Mouse (Mus musculus): ENCODE measurements around the gene Gramd1c.

DNA sequence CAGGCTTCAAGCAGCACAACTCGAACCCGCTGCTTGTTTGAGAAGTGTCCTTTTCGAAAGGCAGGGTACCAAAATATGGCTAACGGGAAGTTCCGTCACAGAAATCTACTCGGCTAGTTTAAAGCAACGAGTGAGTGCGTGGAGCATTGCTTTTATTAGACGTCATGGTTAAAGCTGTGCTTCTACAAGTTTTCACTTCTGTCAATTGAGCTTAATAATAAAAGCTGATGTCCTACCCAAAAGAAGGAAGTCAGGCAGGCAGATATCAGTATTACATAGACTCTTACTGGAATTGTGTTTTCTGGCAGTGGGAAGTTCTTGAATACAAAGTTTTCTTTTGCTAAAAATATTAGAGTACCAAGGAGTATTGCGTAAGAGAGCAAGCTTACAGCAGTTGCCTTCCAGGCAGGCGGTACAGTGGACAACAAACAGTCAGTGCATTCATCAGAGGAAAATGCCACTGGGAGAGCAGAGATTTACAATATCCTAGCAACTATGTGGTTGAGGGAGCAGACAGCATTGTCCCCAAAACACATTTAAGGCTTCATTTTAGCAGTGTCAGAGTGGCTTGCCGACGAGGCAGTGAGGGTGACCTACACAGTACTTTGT is 97.3 kb downstream of the Gramd1c start:
- TF ChIP-seq CTCF (IDR thresholded peaks at IDR 0.05; ENCODE audit: control insufficient read depth, insufficient read depth, insufficient replicate concordance, low read depth, low read length) (no peak), POLR2A (IDR thresholded peaks at IDR 0.05; ENCODE audit: control insufficient read depth, low read depth, low read length) (no peak)

All from testis, adult 2 months (tissue).